Mouse (Mus musculus): ENCODE data around the gene Asna1. TPM values are rescaled to one million over a fixed set of nuclear protein-coding genes. Genes with fewer than 3 reads are reported as not detected.

Asna1 gene
- total and polyA plus RNA-seq, 3 experiments, result 109 to 127 (median 119) TPM

- Histone ChIP-seq H3K4me2 (ENCODE audit: insufficient read depth, low read depth, poor library complexity, severe bottlenecking) (peak within 1 kb of the TSS; percentile 96), H3K27me3 (replicated peaks) (no peaks in the 10 kb centered on the region), H3K79me2 (replicated peaks; ENCODE audit: control insufficient read depth, extremely low read depth, insufficient read depth, poor library complexity, severe bottlenecking) (peaks cover 20% of the 10 kb centered on the region), H3K9ac (ENCODE audit: insufficient read depth, low read depth) (peak within 1 kb of the TSS; percentile 81), H3K36me3 (replicated peaks in 1 of 2; ENCODE audit: control insufficient read depth in 1 of 2, insufficient read depth in 1 of 2, low read length in 1 of 2) (peaks cover 10 to 12% of the 10 kb centered on the region in 2 experiments), H3K4me1 (ENCODE audit: control insufficient read depth in 1 of 2, insufficient read depth in 2 of 2) (peaks cover 17 to 39% of the 10 kb centered on the region in 2 experiments), H3K27ac (ENCODE audit: insufficient read depth, low read depth) (peak within 1 kb of the TSS; percentile 94), H3K4me3 (replicated peaks in 1 of 3; ENCODE audit: low read depth in 2 of 3, low read length in 2 of 3, poor library complexity in 1 of 3) (peak within 1 kb of the TSS; percentile 82 to 94 (median 92)), H3K9me3 (replicated peaks; ENCODE audit: low read length) (no peaks in the 10 kb centered on the region)
- in situ Hi-C loops (cut with MboI; ENCODE audit: low pct_ligation_motif_present, low pct_unique_long_range_greater_than_20kb, low sequenced_read_pairs) (no loop called here), dilution Hi-C loops (cut with MboI; ENCODE audit: extremely low pct_ligation_motif_present, extremely low pct_unique_long_range_greater_than_20kb, low sequenced_read_pairs) (no loop called here)
- TF ChIP-seq MAZ (IDR thresholded peaks at IDR 0.05; ENCODE audit: low read depth, low read length) (peak; percentile 100), POLR2A (IDR thresholded peaks at IDR 0.05; ENCODE audit: low read depth, low read length) (peak; percentile 100), SIN3A (IDR thresholded peaks at IDR 0.05; ENCODE audit: low read length) (peak; percentile 99), HCFC1 (IDR thresholded peaks at IDR 0.05; ENCODE audit: low read depth, low read length) (peak; percentile 68), MXI1 (IDR thresholded peaks at IDR 0.05; ENCODE audit: low read depth, low read length) (peak; percentile 98), CTCF (conservative IDR thresholded peaks at IDR 0.05 in 1 of 2, IDR thresholded peaks at IDR 0.05 in 1 of 2; ENCODE audit: low read depth in 2 of 2, low read length in 2 of 2) (no peak), IRF4 (IDR thresholded peaks at IDR 0.05; ENCODE audit: low read depth, low read length) (peak; percentile 70), USF1 (IDR thresholded peaks at IDR 0.05; ENCODE audit: low read depth, low read length) (no peak), NRF1 (IDR thresholded peaks at IDR 0.05; ENCODE audit: low read depth, low read length) (peak; percentile 31), RAD21 (IDR thresholded peaks at IDR 0.05; ENCODE audit: low read depth, low read length) (no peak; the same call in 1 of the 2 replicates), ZMIZ1 (IDR thresholded peaks at IDR 0.05; ENCODE audit: low read depth, low read length) (peak; percentile 100), SMC3 (IDR thresholded peaks at IDR 0.05; ENCODE audit: low read depth, low read length) (peak; percentile 11; the same call in 1 of the 2 replicates), BHLHE40 (IDR thresholded peaks at IDR 0.05; ENCODE audit: low read depth, low read length) (peak; percentile 85), ZKSCAN1 (IDR thresholded peaks at IDR 0.05; ENCODE audit: borderline replicate concordance, low read depth, low read length) (no peak), PAX5 (IDR thresholded peaks at IDR 0.05; ENCODE audit: low read length) (no peak), JUND (conservative IDR thresholded peaks at IDR 0.05; ENCODE audit: low read depth, low read length) (no peak), TCF12 (IDR thresholded peaks at IDR 0.05; ENCODE audit: low read depth, low read length) (peak; percentile 97), NELFE (IDR thresholded peaks at IDR 0.05; ENCODE audit: low read depth, low read length) (peak; percentile 100), ETS1 (conservative IDR thresholded peaks at IDR 0.05; ENCODE audit: low read depth, low read length) (peak; percentile 92), JUN (IDR thresholded peaks at IDR 0.05; ENCODE audit: insufficient read depth, low read depth, low read length) (no peak), MAX (IDR thresholded peaks at IDR 0.05; ENCODE audit: low read length) (peak; percentile 98), E2F4 (IDR thresholded peaks at IDR 0.05; ENCODE audit: insufficient replicate concordance, low read depth, low read length) (no peak), POLR2AphosphoS2 (IDR thresholded peaks at IDR 0.05; ENCODE audit: low read depth, low read length) (peak; percentile 100), MYC (IDR thresholded peaks at IDR 0.05; ENCODE audit: low read depth, low read length) (peak; percentile 23; the same call in 1 of the 2 replicates), ELF1 (IDR thresholded peaks at IDR 0.05; ENCODE audit: low read depth, low read length) (peak; percentile 99), CHD2 (IDR thresholded peaks at IDR 0.05; ENCODE audit: low read length) (peak; percentile 83), ZNF384 (IDR thresholded peaks at IDR 0.05; ENCODE audit: low read depth, low read length) (no peak), MEF2A (IDR thresholded peaks at IDR 0.05; ENCODE audit: borderline replicate concordance, low read depth, low read length) (peak; percentile 77), USF2 (conservative IDR thresholded peaks at IDR 0.05; ENCODE audit: low read depth, low read length) (no peak), RCOR1 (conservative IDR thresholded peaks at IDR 0.05; ENCODE audit: low read depth, low read length) (0 out of 2 replicates have a peak, but pooled peaks have one; percentile 44), UBTF (IDR thresholded peaks at IDR 0.05; ENCODE audit: low read depth, low read length) (peak; percentile 81; the same call in 1 of the 2 replicates), TBP (conservative IDR thresholded peaks at IDR 0.05; ENCODE audit: low read depth, low read length) (peak; percentile 96), KAT2A (IDR thresholded peaks at IDR 0.05; ENCODE audit: insufficient replicate concordance, low read length) (0 out of 2 replicates have a peak, but pooled peaks have one; percentile 48)
- peak; percentile 92 for DNase-seq (ENCODE audit: extremely low read depth)
These were observed 46.7 kb downstream of the Asna1 start, which contains the start of gene Junb for GRCm38 (mm10) chr8:84978248-84978940. Gene Junb, minus strand, starts transcription at chr8:84978718.
